Mouse (Mus musculus): ENCODE measurements around the gene Csmd2.

Gene Csmd2

GRCm38 (mm10) chr4:128325511-128325910, 337.9 kb downstream of the Csmd2 start:
- in situ Hi-C loops (cut with MboI; ENCODE audit: unreplicated experiment in 2 of 2) = no loop called here

GRCm38 (mm10) chr4:128326755-128327154, 339.1 kb downstream of the Csmd2 start:
- in situ Hi-C loops (cut with MboI; ENCODE audit: unreplicated experiment in 2 of 2) = no loop called here

DNA sequence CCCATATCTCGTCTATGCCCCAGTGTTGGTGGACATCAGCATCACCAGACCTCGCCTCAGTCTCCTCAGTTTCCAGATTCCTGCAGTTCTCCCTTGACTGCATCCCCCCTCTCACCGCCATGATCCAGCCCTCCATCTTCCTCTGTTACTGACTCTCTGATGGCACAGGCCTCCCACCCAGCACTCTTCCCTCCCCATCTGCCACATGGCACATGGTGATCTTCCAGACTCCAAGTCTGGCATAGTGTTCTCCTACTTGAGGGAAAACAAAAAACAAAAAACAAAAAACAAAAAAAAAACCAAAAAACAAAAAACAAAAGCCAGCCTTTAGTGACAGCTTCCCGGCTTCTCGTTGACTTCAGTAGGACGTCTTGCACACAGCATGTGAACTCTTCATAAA, 339.8 kb downstream of the Csmd2 start:
- in situ Hi-C loops (cut with MboI; ENCODE audit: unreplicated experiment in 2 of 2) = no loop called here

DNA sequence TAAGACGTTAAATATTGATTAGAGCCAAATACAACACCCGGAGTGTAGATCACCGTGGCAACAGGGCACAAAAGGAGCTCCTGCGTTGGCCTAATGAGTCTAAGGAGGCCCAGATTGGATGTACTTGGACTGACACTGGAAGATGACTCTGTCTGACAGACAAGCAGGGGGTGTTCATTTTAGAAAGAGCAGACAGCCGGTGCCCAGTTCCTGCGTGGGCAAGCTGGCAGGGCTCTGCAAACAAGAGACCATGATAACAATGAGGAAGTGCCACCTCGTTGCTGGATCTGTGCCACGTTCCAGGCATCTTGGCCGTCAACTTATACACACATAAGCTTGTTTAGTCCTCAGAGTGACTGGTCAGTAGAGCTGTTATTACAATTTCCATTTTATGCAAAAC, 342.9 kb downstream of the Csmd2 start:
- in situ Hi-C loops (cut with MboI; ENCODE audit: unreplicated experiment in 2 of 2) = no loop called here

GRCm38 (mm10) chr4:128340457-128340856, 352.8 kb downstream of the Csmd2 start:
- in situ Hi-C loops (cut with MboI; ENCODE audit: unreplicated experiment in 2 of 2) = no loop called here

- in situ Hi-C loops (cut with MboI; ENCODE audit: unreplicated experiment in 2 of 2) = no loop called here
Measured at GRCm38 (mm10) chr4:128341315-128341714, 353.7 kb downstream of the Csmd2 start.

GRCm38 (mm10) chr4:128342208-128342607, 354.6 kb downstream of the Csmd2 start:
- in situ Hi-C loops (cut with MboI; ENCODE audit: unreplicated experiment in 2 of 2) = no loop called here

DNA sequence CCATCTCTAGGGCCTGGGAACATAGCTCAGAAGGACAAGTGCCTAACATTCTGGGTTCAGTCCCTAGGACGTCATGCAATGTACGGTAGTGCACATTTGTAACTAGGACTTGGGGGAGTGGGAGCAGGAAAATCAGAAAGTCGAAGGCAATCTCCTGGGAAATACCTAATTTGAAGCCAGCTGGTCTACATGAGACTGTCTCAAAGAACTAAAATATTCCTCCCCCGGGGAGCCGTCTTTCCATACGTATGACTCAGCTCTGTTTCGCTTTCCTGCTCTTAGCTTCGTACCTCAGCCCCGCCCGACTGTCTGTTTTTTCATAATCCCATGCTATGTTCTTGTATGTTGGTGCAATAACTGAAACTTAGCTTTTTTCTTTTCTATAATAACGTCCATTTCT, 371.1 kb downstream of the Csmd2 start:
- in situ Hi-C loops (cut with MboI; ENCODE audit: unreplicated experiment in 2 of 2) = no loop called here

DNA sequence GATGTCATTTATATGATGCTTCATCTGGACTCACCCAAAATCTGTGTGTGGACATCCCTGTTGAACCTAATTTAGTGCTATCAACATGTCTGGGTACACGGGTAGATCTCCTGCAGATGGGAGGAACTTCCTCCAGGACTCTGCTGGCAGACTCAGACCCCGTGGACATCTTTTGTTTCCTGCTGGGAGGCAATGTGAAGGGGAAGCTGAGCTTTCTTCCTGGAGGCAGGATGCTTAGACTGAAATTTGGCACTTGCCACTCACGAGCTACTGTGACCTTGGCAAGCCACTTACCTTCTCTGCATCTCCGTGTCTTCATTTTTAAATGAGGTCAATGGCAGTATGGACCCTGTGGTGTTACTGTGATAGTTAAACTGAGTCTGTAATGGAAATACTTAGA, 378.2 kb downstream of the Csmd2 start:
- in situ Hi-C loops (cut with MboI; ENCODE audit: unreplicated experiment in 2 of 2) = no loop called here

DNA sequence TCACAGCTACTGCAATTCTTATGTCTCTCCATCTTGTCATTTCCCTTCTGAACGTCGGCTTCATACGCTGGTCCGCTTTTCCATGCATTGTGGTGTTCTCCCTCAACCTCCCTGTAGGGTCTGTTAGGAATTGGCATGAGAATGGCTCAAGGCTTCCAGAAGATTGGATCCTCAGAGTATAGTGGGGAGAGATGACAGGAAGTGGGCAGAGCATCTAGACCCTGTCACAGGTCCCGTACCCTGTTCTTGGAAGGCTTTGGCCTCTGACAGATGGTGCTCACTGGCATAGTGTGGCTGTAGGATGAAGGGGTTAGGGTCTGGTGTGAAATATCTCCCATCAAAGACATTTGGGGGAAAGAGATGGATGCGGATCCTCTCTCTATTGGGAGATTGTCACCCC, 380.4 kb downstream of the Csmd2 start:
- in situ Hi-C loops (cut with MboI; ENCODE audit: unreplicated experiment in 2 of 2) = no loop called here

- in situ Hi-C loops (cut with MboI; ENCODE audit: unreplicated experiment in 2 of 2) = no loop called here
Measured at GRCm38 (mm10) chr4:128371766-128372165, 384.1 kb downstream of the Csmd2 start.

GRCm38 (mm10) chr4:128373196-128373595, 385.5 kb downstream of the Csmd2 start:
- in situ Hi-C loops (cut with MboI; ENCODE audit: unreplicated experiment in 2 of 2) = no loop called here

DNA sequence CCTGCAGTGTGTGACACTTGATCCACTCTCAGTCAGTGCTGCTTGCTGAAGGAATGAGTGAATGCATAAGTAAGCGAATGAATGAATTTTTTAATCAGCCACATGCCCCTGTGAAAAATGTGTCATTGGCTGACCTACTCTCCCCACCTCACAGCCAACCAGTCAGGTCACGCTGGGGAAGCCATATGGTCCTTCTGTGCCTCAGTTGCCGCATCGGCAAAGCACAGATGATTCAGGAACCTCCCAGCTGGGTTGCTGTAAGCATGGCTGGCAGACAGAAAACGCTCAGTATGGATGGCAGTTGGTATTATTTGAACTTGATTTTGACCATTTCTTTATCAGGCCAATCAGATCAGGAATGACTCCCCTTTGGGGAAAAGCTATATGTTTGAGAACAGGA, 386.4 kb downstream of the Csmd2 start:
- in situ Hi-C loops (cut with MboI; ENCODE audit: unreplicated experiment in 2 of 2) = no loop called here

DNA sequence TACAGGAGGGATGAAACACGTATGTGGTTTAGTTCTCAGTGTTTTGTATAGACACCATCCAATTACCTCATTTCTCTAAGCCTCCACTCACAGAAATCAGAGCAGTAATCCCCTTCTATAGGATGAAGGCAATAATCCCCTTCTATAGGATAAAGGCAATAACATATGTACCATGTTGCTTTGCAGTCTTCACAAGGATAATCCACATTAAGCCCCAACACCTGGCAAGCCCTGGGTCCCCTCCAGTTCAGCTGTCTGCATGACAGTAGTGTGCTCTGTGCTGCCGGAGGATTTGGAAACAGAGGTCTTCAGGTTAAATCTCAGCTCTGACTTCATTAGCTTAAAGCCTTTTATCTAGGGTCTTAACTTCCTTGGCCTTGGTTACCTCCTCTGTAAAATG, 391.3 kb downstream of the Csmd2 start:
- in situ Hi-C loops (cut with MboI; ENCODE audit: unreplicated experiment in 2 of 2) = no loop called here

DNA sequence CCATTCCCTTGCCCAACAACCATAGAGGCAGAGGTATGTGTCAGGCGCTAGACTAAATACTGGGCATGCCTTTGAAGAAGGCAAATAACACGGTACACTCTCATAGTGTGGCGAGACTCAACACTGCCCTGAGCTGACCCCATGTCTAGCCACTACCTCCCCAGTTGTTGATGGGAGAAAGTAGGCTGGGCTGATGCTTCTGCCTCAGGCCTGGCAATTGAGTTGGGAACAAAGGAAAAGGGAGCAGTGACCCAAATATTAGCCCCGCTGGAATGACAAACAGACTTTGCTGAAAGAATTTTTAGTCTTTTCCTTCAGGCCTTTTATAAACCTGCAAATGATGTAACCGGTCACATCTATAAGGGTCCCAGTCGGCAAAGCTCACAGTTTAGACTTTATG, 393.7 kb downstream of the Csmd2 start:
- in situ Hi-C loops (cut with MboI; ENCODE audit: unreplicated experiment in 2 of 2) = no loop called here

GRCm38 (mm10) chr4:128383800-128384199, 396.1 kb downstream of the Csmd2 start:
- in situ Hi-C loops (cut with MboI; ENCODE audit: unreplicated experiment in 2 of 2) = no loop called here

DNA sequence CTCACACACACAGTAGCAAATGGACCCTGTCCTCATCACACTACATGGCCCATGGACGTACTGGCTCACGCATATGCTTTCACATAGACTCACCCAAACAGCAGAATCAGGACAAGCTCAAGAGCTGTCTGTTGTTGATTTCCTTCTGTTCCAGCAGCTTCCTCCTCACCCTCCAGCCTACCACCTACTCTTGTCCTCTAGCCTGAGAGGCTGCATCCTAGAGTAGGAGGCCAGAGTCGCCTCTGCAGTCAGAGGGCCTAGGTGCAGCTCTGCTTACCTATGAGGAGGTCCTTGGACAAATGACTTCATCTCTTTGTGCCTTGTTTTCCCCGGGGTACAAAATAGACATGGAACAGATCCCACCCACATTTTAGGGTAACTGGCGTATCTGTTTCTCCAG, 403.8 kb downstream of the Csmd2 start:
- in situ Hi-C loops (cut with MboI; ENCODE audit: unreplicated experiment in 2 of 2) = no loop called here

- in situ Hi-C loops (cut with MboI; ENCODE audit: unreplicated experiment in 2 of 2) = no loop called here
Measured at GRCm38 (mm10) chr4:128392279-128392678, 404.6 kb downstream of the Csmd2 start.

- in situ Hi-C loops (cut with MboI; ENCODE audit: unreplicated experiment in 2 of 2) = no loop called here
Measured at GRCm38 (mm10) chr4:128393864-128394263, 406.2 kb downstream of the Csmd2 start.

GRCm38 (mm10) chr4:128396616-128397015, 409.0 kb downstream of the Csmd2 start:
- in situ Hi-C loops (cut with MboI; ENCODE audit: unreplicated experiment in 2 of 2) = no loop called here

DNA sequence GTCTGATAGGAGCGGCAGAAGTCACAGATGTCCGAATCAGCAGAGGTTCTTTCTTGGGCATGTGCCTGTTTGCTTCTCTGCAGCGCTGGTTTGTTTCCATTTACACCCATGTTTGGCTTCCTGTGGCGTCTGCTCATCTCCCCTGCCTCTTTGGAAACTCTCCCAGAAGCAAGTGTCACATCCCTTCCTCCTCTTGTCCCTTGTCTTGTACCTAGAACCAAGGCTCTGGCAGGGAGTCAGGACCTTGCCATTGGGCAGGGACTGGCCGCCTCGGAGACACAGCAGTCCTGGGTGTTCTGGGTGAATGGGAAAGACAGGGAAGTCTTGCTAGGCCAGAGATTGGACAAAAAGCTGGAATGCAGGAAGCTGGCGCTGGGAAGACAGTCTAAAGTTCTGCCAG, 410.1 kb downstream of the Csmd2 start:
- in situ Hi-C loops (cut with MboI; ENCODE audit: unreplicated experiment in 2 of 2) = no loop called here

DNA sequence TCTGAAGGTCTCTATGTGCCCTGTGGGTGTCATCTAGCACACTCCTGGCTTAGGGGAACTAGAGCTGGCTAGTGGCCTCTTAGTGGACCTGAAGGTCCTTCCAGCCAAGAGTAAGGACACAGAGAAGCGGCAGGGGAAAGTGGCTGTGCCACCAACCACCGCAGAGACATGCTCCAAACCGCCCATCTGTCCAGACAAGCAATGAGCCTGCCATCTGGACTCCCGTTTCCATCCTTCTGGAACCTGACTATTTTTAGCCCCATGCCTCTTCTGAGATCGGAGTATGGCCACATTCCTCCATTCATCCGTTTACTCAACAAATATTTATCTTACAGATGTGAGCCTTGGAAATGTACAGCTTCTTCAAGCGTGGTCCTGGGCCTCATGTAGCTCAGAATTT, 411.3 kb downstream of the Csmd2 start:
- in situ Hi-C loops (cut with MboI; ENCODE audit: unreplicated experiment in 2 of 2) = no loop called here

DNA sequence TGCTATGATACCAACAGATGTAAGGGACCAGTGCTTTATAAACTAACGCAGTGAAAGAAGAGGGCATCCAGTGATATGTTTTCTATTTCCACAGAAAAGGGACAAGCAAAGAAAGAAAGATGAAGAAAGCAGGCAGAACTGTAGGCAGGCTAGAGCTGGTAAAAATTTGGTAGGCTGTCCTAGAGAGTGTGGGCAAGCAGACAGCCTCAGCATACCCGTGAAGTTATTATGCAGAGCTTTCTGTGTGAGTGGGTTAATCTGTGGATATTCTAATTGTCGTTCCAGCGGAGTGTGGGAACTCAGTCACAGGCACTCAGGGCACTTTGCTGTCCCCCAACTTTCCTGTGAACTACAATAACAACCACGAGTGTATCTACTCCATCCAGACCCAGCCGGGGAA, 412.4 kb downstream of the Csmd2 start:
- in situ Hi-C loops (cut with MboI; ENCODE audit: unreplicated experiment in 2 of 2) = no loop called here

- in situ Hi-C loops (cut with MboI; ENCODE audit: unreplicated experiment in 2 of 2) = no loop called here
Measured at GRCm38 (mm10) chr4:128401591-128401990, 413.9 kb downstream of the Csmd2 start.

All from v-Abl transformed pro-B cells (cell line).